14 mouse cellular contexts compared by ENCODE assay signal in the genomic region with DNA sequence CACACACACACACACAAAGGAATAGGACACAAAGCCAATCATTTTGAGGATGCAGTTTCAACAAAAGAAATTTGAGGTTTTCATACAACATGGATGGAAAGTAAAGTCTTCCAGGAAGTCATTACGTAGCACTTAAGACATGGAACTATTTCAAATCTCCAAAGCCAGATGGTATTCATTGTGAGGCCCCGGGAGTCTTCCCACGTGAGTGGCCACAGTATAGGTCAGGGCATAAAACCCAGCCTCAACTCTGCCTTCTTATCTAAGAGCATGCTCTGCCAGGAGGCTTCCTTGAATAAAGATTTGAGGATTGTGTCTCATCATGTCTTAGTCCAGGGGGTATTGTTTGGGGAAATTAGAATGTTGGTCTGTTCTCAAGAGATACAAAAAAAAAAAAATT.
"Had no signal": no experiment of that assay in that cellular context is flagged by ENCODE, and none has a peak within 500 bp of the region (broad histone marks: within the 10 kb centered on the region; RNA-seq: fewer than 3 reads in every experiment).

No protein-coding gene starts in this region.

- H3K36me3 ChIP-seq: liver, embryonic 15.5 days; midbrain, embryonic 10.5 days; neural tube, embryonic 15.5 days had no signal

- DNase-seq: kidney, postnatal 10 days; kidney, postnatal 4 days; lung, adult 2 months; lung, postnatal 4 days; midbrain, embryonic 14.5 days; thymus, adult 18-20 months; thymus, postnatal 25 days had no signal

- H3K9ac ChIP-seq: liver, embryonic 15.5 days; neural tube, embryonic 15.5 days had no signal

- H3K9me3 ChIP-seq: liver, embryonic 15.5 days; midbrain, embryonic 10.5 days; neural tube, embryonic 15.5 days had no signal

- H3K4me2 ChIP-seq: liver, embryonic 11.5 days; liver, embryonic 15.5 days; neural tube, embryonic 15.5 days had no signal

- ATAC-seq: lung, postnatal 0 days had no signal

- H3K27me3 ChIP-seq: liver, embryonic 15.5 days; neural tube, embryonic 15.5 days had no signal

- H3K4me1 ChIP-seq: liver, embryonic 15.5 days had no signal

- H3K4me3 ChIP-seq: layer of hippocampus, adult 2 months; liver, embryonic 15.5 days; midbrain, embryonic 10.5 days; myocyte; neural tube, embryonic 15.5 days had no signal

- H3K27ac ChIP-seq: layer of hippocampus, adult 2 months; liver, embryonic 15.5 days; midbrain, embryonic 10.5 days; neural tube, embryonic 15.5 days had no signal
